Mouse (Mus musculus) megakaryocyte-erythroid progenitor cell, adult 5 weeks (primary cell): Measurements from ENCODE around the gene Ppp2r5c. TPM values are rescaled to one million over a fixed set of nuclear protein-coding genes. Genes with fewer than 3 reads are reported as not detected.

Experiments used
- polyA plus RNA-seq: library from polyadenylated mRNA; stranded (reverse); fragments of >175 nt; gene quantifications from 2 replicates; pipeline ENCODE4 v1.2.3, GENCODE M21; 2012

Ppp2r5c gene
- 31.2 and 32.2 TPM in 2 replicates for polyA plus RNA-seq

DNA sequence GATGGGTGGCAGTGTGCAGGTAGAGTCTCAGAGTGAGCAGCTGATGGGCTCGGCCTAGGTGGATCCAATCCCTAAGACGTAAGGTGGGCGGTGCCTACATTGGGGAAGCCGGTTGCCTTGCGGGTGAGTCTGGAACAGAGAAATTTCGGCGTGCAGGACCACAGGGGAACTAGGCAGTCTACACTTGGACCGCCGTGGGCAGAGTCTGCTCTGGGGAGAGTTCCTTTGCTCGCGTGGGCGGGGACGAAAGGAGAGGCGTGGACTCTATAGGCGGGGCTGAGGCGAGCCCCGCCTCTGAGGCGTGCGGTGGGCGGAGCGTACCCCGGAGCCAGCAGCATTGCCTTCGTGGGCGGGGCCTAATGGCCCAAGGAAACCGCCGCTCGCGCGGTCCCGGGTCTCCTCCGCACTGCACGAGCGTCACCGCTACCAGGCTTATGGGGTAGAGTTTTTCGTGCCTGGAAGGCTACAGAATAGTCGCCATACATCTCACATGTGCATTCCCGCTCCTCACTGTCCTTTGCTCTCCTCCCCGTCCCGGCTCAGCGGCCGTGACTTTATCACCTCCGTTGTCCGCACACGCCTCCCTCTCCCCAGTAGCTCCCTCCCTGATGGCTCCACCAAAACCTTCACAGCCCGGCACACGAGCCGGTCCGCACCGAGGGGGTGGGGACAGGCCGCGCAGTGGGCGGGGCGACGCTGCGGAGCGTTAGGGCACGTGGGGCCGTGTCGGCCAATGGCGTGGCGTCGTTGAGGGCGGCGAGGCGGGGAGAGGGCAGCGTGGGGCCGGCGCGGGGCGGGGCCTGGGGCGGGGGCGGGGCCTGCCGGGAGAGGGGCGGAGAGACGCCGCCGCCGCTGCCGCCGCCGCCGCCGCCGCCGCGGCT, at the start of gene Ppp2r5c:
Ppp2r5c (plus strand) TSS at position 831 of the 881 bp plus-strand sequence.

DNA sequence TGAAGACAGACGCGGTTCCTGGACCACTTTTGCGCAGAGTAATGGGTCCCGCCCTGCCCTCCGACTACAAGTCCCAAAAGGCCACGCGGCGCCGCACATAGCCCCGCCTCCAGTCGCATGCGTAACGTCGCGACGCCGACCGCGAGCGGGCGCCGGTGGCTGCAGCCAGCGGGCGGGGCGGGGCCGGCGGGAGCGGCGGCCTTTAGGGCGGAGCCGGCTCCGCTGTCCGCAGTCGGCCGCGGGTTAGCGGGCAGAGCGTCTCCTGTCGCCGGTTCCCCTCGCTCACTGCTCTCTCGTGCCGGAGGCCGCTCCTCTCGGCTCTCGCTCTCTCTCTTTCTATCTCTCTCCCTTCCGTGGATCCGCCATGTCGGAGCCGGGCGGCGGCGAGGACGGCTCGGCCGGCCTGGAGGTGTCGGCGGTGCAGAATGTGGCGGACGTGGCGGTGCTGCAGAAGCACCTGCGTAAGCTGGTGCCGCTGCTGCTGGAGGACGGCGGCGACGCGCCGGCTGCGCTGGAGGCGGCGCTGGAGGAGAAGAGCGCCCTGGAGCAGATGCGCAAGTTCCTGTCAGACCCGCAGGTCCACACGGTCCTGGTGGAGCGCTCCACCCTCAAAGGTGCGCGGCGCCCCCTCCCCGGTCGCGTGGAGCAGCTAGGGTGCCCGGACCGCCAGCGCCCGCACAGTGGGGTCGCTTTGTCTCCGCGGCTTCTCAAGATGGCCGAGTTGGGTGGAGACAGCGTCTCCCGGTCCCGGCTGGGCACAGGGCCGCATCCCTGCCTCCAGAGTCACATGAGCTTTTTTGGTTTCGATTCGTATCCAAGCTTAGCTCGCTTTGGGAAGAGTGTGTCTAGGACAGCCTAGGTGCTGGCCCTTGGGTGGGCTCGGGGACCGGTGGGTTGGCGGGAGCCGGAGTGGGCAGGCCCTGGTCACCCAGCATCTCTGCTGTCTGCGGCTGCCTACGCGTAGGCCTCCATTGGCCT, 154.6 kb downstream of the Ppp2r5c start, which contains the start of gene Dync1h1:
Dync1h1 (plus strand) TSS at position 212 of the 978 bp plus-strand sequence.

Other genes starting within 250 kb of the Ppp2r5c start
- not detected in 2 replicates for gene Dio3, start 168.1 kb upstream of the Ppp2r5c start, polyA plus RNA-seq
- gene Dync1h1, start 154.3 kb downstream of the Ppp2r5c start, polyA plus RNA-seq = 187 and 277 TPM in 2 replicates
- 0.05 and 0.21 TPM in 2 replicates for gene 1700001K19Rik, start 235.5 kb downstream of the Ppp2r5c start, polyA plus RNA-seq